Mouse (Mus musculus): Measurements from ENCODE around the gene Gm37240.

GRCm38 (mm10) chr3:85923343-85923742, 36.0 kb upstream of the Gm37240 start:
- TF ChIP-seq CTCF (IDR thresholded peaks at IDR 0.05; ENCODE audit: borderline replicate concordance, extremely low read depth, insufficient read depth, insufficient read length) (no peak), POLR2A (IDR thresholded peaks at IDR 0.05; ENCODE audit: borderline replicate concordance, extremely low read depth, insufficient read depth, insufficient read length, poor library complexity, severe bottlenecking) (no peak)
